Mouse (Mus musculus) urinary bladder, postnatal 14 days (tissue): ENCODE results near the gene Chaf1a.
"Not testable (repeated sequence)": the region's sequence is repeated elsewhere in the genome, so short reads cannot be mapped to it uniquely, and the experiment has no call there.

Source experiments
- DNase-seq: peaks from one replicate; pipeline ENCODE4 v3.0.0; 2021; ENCODE audit warnings: low spot score

Chaf1a gene

DNA sequence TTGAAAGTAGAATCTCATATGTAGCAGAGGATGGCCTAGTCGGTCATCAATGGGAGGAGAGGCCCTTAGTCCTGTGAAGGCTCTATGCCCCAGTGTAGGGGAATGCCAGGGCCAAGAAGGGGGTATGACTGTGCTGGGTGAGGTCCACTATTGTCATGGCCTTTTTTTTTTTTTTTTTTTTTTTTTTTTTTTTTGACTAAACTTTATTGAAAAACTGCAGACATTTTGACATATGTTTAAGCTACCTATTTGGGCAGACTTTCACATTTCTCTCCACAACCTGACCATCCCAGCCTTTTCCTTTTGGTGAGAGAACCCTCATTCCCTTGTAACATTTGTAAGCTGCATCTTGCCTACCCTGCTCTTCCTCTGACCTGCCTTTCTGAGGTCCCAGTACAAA, 52.1 kb downstream of the Chaf1a start:
- DNase-seq = no peak

DNA sequence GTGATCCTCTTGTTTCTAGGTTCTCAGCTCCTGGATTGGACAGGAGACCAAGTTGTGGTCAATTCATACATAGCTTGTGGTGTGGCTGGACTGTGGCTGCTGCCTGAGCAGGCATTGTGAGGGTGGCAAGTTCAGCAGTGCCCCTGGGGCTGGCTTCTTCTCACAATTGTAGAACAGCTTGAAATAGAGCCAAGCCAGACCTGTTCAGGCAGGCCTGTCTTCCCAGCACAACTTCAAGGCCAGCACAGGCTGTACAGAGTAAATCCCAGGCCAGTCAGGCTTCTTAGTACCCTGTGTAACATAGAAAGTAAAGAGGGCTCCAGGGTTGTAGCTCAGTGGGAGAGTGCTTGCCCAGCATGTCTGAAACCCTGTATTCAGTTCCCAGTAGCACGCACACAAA, 52.6 kb downstream of the Chaf1a start:
- peak; percentile 64 for DNase-seq

DNA sequence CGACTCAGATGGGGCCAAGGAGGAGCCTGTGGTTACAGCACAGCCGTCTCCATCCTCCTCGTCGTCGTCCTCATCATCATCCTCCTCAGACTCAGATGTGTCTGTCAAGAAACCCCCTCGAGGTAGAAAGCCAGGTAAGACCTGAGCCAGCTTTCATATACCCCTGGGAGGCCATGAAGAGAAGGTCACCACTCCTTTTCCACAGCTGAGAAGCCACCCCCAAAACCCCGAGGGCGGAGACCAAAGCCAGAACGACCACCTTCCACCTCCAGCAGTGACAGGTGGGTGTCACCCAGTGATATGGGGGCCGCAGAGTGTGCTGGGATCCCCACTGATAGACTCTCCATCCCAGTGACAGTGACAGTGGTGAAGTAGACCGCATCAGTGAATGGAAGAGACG, 56.6 kb downstream of the Chaf1a start:
- no peak for DNase-seq

DNA sequence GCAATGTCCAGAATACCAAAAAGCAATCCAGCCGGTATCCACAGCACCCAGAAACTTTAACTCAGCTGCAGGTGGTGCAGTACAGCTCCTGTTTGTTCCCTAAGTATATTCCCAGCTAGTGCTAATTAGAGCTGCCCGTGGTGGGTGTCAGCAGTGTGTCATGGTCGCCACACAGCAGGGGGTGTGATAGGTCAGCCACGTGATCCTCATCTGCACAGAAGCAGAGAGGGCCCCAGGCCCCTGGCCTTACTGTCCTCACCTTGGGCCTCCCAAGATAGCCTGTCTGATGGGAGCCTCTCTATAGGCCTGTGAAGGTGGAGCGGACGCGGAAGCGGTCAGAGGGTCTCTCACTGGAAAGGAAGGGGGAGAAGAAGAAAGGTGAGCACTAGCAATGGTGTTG, 57.9 kb downstream of the Chaf1a start:
- no peak for DNase-seq

DNA sequence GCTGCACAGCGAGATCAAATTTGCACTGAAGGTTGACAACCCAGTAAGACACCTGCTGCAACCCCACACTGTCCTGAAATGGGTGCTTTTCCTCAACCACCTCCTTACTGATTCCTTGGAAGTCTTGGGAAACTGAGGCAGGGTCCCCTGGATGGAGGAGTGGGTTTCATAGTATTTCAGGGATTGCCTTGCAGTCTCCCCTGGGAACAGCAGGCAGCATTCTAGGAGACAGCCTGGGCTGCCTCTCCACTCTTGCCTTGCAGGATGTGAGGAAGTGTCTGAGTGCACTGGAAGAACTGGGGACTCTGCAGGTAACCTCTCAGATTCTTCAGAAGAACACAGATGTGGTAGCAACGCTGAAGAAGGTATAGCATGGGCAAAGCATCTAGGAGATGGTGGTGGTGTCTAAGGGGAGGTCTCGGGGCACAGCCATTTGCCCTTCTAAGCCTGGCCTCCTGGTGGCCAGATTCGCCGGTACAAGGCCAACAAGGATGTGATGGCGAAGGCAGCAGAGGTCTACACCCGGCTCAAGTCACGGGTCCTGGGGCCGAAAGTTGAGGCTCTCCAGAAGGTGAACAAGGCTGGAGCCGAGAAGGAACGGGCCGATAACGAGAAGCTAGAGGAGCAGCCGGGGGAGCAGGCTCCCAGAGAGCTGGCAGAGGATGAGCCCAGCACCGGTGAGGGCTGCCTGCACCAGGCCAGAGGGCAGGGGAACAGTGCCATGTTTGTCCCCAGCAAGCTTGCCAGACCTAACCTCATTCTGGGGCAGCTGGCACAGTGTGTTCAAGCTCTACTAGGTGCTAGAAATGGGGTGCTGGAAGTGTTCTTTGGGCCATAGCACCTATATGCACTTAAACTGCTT, 58.7 kb downstream of the Chaf1a start:
- DNase-seq = no peak

DNA sequence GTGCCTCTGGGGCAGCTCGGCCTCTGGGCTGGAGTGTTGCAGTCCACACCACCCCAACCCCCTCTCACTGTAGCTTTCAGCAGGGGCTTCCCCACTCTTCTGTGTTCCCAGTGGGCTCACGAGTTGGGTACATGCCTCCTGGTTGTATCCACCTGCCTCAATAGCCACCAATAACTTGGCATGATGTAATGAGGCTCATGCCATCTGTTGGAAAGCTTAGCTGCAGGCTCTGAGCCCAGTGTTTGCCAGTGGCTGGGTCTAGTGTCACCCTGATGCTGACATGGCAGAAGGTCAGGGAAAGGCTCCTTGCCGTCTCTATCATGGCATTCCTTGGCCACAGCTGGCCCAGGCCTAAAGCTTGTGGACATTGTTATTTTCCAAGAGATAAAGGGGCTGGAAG, 60.6 kb downstream of the Chaf1a start:
- DNase-seq = no peak

DNA sequence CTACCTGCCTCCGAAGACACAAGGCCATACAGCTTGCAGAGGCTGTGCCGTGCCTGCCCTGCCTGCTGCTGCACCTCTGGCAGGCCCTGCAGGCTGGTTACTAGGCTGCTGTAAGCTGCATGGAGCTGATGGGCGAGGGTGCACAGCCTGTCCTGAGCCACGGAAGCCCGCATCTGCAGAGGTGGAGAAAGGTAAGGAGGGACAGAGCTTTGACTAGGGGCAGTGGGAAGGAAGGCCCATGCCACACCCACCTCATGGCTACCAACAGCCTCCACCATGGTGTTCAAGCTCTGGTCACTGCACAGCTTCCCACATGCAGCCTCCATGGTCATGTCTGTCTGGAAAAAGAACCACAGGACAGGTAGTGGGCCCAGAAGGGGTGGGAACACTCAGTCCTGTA, 61.9 kb downstream of the Chaf1a start:
- no peak for DNase-seq

DNA sequence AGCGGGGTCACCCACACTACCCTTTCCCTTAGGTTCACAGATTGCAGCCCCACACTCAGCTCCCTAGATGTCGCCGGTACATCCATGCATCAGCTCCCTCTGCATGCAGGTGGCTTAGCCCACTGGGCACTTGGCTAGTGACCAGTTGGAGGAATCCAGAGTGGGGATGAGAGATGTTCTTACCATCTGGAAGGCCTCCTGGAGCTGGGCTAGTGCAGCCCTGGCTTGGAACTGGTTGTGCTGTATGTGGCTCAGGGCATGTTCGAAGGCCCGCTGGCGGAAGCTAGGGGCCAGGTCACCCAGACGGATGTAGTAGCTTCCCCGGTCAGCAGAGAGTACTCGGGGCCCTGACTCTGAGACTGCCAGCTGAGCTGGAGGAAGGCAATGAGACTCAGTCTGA, 62.7 kb downstream of the Chaf1a start:
- DNase-seq = no peak

DNA sequence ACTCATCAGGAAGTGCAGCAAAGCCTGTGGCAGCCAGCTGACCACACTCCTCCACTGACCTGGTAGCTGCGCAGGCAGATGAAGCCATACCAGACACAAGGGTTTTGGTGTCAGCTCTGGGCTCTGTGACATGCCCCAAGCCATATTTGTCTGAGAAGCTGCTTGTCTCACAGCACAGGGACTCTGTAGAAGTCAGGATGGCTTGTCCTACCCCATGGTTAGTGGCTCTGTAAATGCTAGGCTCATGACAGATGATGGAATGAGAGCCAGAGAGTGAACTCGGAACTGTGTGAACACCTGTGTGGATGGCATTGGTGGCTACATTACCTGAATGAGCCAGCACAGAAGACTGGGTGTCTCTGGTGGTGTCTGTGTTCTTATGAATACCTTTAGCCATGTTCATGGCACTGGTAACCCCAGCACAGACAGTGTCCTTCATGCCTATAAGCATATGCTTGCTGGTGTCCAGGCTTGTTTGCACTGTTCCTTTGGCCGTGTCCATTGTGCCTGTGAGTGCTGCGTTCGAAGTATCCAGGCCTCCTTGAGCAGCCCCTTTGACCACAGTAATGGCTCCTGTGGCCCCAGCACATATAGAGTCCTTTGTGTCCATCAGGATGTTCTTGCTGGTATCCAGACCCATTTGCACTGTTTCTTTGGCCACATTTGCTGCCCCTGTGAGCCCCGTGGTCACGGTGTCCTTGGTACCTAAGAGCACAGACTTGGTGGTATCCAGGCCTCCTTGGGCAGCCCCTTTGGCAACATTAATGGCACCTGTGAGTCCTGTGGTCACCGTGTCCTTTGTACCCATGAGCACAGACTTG, 63.4 kb downstream of the Chaf1a start:
- DNase-seq = no peak

DNA sequence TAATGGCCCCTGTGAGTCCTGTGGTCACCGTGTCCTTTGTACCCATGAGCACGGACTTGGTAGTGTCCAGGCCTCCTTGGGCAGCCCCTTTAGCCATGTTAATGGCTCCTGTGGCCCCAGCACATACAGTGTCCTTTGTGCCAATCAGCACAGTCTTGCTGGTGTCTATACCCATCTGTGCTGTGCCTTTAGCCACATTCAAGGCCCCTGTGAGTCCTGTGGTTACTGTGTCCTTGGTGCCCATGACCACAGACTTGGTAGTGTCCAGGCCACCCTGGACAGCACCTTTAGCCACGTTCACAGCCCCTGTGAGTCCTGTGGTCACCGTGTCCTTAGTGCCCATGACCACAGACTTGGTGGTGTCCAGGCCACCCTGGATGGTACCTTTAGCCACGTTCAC, 64.6 kb downstream of the Chaf1a start:
- DNase-seq = not testable (repeated sequence)

DNA sequence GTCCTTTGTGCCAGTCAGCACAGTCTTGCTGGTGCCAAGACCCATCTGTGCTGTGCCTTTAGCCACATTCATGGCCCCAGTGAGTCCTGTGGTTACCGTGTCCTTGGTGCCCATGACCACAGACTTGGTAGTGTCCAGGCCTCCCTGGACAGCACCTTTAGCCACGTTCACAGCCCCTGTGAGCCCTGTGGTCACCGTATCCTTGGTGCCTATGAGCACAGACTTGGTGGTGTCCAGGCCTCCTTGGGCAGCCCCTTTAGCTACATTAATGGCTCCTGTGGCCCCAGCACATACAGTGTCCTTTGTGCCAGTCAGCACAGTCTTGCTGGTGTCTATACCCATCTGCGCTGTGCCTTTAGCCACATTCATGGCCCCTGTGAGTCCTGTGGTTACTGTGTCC, 66.2 kb downstream of the Chaf1a start:
- not testable (repeated sequence) for DNase-seq

DNA sequence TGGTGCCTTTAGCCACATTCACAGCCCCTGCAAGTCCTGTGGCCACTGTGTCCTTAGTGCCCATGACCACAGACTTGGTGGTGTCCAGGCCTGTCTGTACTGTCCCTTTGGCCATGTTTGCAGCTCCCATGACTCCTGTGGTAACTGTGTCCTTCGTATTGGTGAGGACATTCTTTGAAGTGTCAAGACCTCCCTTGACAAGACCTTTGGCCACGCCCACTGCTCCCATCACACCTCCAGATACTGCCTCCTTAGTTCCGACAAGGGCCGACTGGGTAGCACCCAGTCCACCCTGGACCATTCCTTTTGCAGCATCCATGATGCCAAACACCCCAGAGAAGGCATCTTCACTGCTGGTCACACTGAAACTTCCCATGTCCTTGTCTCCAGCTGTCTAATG, 66.7 kb downstream of the Chaf1a start:
- DNase-seq = no peak

DNA sequence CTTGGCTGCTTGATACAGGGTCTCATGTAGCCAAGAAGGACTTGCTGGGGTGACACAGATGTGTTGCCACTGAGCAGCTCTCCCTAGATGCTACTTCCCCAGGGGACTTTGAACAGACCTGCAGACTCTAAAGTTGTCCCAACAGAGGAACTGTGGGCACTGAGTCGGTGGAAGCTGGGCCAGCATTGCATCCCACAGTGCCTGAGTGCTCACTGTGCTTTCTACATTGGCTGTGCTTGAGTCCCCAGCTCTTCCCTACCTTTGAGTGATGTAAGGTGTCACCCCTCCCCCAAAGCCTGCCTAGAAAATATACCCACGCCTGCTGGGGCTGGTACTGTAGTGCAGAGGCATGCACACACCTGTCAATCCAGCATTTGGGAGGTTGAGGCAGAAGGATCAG, 67.5 kb downstream of the Chaf1a start:
- no peak for DNase-seq

DNA sequence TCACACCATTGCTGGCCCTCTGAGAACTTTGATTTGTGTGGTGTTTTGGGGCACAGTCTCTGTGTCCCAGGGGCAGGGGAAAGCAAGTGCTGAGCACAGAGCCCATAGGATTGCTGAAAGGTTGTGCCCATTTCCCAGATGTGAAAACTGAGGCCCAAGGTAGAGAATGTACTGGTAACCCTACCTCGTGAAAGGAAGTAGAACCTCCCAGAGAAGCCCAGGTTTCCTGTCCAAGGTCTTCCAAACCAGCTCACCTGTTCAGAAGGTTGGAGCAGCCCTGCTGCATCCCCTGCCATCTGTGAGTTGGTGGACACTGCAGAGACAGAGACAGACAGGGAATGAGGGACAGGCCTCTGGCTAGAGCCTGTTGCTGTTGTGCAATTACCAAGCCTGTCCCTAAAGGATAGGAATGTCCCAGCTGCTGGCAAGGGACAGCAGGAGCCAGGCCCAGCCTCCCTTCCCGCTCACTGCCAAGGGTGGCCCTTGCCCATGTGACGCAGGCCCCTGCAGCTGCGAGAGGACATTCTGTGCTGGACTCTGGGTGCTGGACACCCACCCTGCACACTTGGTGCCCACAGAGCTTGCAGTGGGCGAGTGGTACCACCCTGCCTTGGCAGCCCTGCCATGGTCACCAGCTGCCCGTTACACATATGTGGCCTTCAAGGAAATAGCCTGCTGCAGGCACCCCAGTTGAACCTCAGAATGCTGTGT, 68.2 kb downstream of the Chaf1a start:
- DNase-seq = peak; percentile 44

DNA sequence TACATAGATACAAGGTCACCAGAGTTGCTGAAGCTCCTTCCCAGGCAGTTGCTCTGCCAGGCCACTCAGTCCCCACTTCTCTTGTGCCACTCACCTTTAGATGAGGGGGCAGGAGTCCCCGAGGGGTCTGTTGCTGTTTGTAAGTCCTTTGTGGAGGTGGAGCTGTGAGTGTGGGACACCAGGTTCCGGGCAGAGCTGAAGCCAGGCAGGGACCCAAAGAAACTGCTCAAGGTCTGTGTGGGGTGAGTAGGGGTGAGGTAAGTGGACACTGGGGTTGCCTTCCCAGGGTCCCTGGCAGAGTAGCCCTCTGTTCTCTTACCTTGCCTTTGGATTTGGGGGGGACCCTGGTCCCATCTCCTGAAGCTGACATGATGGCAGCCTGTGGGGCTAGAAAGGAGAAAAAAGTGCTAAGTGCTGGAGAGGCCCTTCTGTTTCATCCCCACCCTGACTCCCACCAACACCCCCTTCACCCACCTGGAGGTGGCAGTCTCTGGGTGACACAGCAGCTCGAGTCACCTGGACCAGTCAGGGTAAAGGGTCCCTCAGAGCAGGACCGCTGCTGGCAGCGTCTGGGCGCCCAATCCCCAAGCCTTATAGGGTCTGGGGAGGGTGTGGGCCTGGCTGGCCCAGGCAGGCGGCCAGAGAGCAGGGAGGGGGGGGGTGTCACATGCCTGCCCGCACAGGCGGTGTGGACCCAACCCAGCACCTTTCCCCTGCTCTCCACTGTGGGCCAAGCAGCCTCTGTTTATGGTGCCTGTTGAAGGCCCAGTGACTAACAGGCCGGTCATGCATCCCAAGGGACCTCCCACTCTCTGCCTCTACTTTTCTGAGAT, 69.2 kb downstream of the Chaf1a start, which contains the start of gene Plin4:
TSS of gene Plin4 (minus strand) at position 585 of the 833 bp plus-strand sequence.
- DNase-seq = peak; percentile 64

DNA sequence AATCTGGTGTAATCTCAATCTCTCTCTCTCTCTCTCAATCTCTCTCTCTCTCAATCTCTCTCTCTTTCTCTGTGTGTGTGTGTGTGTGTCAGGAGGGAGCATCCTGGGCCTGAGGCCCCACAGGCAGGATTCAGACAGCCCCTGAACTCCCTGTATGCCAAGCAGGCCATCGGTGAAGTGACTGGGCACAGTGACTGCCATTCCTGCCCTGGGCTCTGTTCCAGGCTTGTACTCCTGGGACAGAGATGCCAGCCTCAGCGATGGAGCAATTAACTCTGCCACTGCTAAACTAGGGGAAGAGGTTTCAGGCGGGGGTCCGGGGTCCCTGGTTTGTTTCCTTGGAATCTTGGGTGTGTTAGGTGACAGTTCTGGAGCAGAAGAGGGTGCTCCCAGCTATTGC, 70.3 kb downstream of the Chaf1a start:
- no peak for DNase-seq

DNA sequence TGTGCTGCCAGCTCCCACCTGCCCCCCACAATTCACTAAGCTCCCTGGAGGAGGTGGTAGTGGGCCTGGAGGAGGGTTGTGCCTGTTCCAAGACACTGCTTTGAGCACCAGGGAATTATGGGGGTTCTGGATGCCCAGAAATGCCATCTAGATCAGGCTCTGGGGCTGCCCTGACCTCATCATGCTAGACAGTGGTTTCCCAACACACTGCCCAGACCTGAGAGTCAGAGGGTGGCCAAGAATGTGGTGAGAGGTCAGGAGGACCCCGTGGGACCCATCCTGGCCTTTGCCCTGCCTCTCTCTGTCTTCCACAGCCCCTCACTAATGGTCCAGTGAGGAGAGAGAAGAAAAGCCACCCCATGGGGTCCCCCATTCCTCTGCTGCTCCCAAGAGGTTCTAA, 70.8 kb downstream of the Chaf1a start:
- no peak for DNase-seq

DNA sequence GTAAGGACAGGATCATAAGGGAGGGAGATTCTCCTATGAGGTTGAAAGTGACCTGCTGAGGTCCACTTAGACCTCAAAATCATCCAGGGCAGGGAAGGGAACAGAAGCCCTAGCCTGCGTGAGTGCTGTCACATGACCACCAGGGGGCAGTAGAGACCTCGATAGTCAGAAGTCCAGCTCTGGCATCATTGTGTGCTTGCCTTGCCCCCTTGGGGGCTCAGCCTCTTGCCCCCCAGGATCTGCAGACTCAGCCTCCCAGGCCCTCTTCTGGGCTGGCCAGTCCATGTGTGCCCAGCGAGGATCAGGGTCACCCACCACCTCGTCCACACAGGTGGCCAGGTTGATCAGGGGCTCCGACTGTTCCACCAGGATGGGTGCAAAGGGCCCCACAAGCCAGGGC, 71.6 kb downstream of the Chaf1a start:
- DNase-seq = peak; percentile 63

DNA sequence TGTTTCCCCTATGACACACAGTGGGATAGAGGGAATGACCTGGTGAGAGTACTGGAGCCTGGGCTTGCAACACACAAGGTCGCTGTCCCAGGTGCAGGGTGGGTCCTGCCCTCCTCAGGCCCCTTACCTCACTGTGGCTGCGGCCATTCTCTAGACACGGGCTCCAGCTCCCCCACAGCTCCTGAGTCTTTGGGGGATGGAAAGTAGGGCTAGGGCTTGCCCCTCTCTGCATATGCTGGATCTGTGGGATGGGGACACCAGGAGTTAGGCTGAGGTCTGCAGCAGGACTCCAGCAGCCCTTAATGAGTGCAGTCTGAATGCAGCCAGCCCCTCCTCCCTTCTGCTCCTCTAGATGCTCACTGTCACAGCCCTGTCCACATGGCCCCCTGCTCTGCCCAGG, 72.5 kb downstream of the Chaf1a start:
- DNase-seq = no peak

DNA sequence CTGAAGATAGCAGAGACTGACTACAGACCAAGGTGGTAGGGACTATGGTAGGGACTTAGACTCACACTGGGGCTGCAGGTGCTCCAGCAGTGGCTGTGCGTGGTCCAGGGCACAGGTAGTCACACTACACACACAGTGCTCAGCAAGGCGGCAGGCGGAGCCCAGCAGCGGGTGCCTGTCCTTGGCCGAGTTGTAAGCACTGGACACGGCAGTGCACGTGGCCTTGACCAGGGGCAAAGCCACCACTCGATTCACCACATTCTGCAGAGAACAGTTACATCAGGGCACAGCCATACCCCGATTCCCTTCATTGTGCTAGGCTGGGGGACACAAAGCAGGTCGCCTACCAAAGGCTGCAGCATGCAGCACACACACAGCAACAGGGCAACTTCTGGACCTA, 76.0 kb downstream of the Chaf1a start:
- DNase-seq = no peak

DNA sequence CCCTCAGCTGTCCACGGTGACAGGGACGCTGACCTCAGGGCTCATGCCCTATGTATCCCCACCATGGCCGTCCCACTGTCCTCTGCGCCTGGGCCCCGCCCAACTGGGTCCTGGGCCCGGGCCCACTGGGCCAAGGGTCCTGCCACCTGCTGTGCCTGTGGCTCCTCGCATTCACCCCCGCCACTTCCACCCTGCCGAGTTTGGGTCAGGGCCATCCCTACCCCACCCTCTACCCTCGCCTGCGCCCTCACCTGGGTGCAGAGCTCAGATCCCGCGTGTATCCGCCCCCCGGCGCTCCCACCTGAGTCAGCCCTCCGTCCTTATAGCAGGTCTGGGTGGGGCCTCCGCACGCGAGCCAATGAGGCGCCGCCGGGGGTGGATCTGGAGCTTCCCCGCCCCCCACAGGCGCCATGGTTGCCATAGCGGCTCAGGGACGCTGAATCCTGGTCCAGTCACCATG, 77.0 kb downstream of the Chaf1a start, which contains the start of gene Plin5:
TSS of gene Plin5 (minus strand) at position 346 of the 460 bp plus-strand sequence.
- DNase-seq = peak; percentile 72
